Comparison of ENCODE assay signal across 8 mouse cellular contexts in the genomic region with DNA sequence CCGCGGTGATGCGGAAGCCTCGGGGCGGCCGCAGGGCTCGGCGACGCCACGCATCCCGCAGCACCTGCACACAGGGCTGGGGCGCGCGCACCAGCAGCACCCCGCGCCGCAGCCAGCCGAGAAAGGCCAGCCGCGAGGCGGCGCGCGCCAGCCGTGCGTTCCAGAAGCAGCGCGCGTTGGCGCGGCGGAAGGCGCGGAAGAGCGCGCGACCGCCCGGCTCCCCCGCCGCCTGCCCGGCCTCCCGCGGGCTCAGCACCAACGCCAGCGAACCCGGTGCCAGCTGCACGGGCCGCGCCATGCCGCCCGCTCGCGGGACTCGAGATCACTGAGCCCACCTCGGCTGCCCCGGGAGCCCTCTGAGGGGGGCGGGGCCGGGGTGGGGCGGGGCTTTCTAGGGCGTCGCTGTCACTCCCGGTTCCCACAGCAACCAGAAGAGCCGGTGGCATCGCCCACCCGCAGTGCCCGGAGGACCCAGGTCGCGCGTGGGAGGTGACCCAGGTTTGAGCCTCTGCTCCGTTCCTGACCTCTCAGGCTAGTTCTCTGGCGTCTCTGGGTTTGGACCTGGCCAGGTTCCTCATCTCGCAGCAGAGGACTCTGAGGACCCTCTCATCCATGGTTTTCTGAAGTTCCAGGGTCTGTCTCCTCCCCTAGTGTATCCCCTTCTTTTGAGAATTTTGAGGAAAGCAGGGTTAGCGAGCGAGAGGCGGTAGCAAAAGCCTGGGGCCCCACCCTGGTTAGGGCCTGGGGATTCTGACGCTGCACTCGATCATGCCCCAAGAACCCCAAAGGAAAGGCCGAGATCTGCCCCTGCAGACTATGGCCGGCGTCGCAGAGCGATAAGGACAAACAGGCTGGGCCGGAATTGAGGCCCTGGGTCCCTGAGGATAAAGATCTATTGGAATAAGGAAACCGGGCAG. TPM values are rescaled to one million over a fixed set of nuclear protein-coding genes. Genes with fewer than 3 reads are reported as not detected.
A peak's percentile ranks its signal among the peaks of the same experiment; 100 is the strongest.
DNase-seq lines count a peak whose midpoint lies in the region; ATAC-seq lines count a peak whose summit lies in the region.

Stox1 (minus strand) TSS at position 358 of the 917 bp plus-strand sequence.

- intact Hi-C loops in heart, postnatal 14 days (cut with DNase I) = no loop called here

- peak within 1 kb of the TSS; percentile 87 for H3K4me2 ChIP-seq in forebrain, embryonic 12.5 days
- peak within 1 kb of the TSS; percentile 77 for H3K4me2 ChIP-seq in liver, embryonic 16.5 days (ENCODE audit: low read depth, low read length)
- H3K4me2 ChIP-seq in neural tube, embryonic 14.5 days (ENCODE audit: low read depth, low read length) = peak within 1 kb of the TSS; percentile 78

- no peaks in the 10 kb centered on the region for H3K36me3 ChIP-seq in forebrain, embryonic 12.5 days (replicated peaks)
- no peaks in the 10 kb centered on the region for H3K36me3 ChIP-seq in liver, embryonic 16.5 days (ENCODE audit: control insufficient read depth, insufficient read depth)
- no peaks in the 10 kb centered on the region for H3K36me3 ChIP-seq in neural tube, embryonic 14.5 days (ENCODE audit: control insufficient read depth, insufficient read depth, low read length)

- peaks cover 22% of the 10 kb centered on the region for H3K4me1 ChIP-seq in forebrain, embryonic 12.5 days
- peaks cover 9% of the 10 kb centered on the region for H3K4me1 ChIP-seq in liver, embryonic 16.5 days (ENCODE audit: control insufficient read depth, low read depth, low read length)
- H3K4me1 ChIP-seq in neural tube, embryonic 14.5 days (ENCODE audit: control insufficient read depth, insufficient read depth, low read length) = 0 out of 2 replicates have a peak, but pooled peaks cover 3% of the 10 kb centered on the region

- no peaks in the 10 kb centered on the region for H3K9me3 ChIP-seq in forebrain, embryonic 12.5 days
- no peaks in the 10 kb centered on the region for H3K9me3 ChIP-seq in liver, embryonic 16.5 days (replicated peaks; ENCODE audit: control insufficient read depth, low read length)
- H3K9me3 ChIP-seq in neural tube, embryonic 14.5 days (ENCODE audit: control insufficient read depth, low read length) = no peaks in the 10 kb centered on the region

- ATAC-seq in forebrain, embryonic 12.5 days (ENCODE audit: low FRiP score) = peak; percentile 89
- ATAC-seq in liver, embryonic 16.5 days (ENCODE audit: low read depth) = peak; percentile 68
- ATAC-seq in neural tube, embryonic 14.5 days (ENCODE audit: low read depth) = peak; percentile 92

- H3K9ac ChIP-seq in forebrain, embryonic 12.5 days = peak within 1 kb of the TSS; percentile 70
- H3K9ac ChIP-seq in liver, embryonic 16.5 days (ENCODE audit: low read depth, low read length) = peak within 1 kb of the TSS; percentile 43
- H3K9ac ChIP-seq in neural tube, embryonic 14.5 days (replicated peaks; ENCODE audit: low read depth, low read length) = peak within 1 kb of the TSS; percentile 71

- peaks cover 33% of the 10 kb centered on the region for H3K27me3 ChIP-seq in forebrain, embryonic 12.5 days
- peaks cover 38% of the 10 kb centered on the region for H3K27me3 ChIP-seq in liver, embryonic 16.5 days (ENCODE audit: control insufficient read depth, insufficient read depth, low read depth, low read length)
- no peaks in the 10 kb centered on the region for H3K27me3 ChIP-seq in neural tube, embryonic 14.5 days (ENCODE audit: control insufficient read depth, insufficient read depth, low read length)

- H3K27ac ChIP-seq in forebrain, embryonic 12.5 days = no peak within 1 kb of the TSS
- no peak within 1 kb of the TSS for H3K27ac ChIP-seq in liver, embryonic 16.5 days (ENCODE audit: low read length)
- H3K27ac ChIP-seq in neural tube, embryonic 14.5 days (ENCODE audit: low read depth, low read length) = peak within 1 kb of the TSS; percentile 57; the same call in 1 of the 2 replicates

- 2% methylated on average over 80 of the region's 85 CpGs for WGBS in forebrain, embryonic 12.5 days
- WGBS in liver, embryonic 16.5 days (ENCODE audit: insufficient replicate concordance) = 2% methylated on average over 75 of the region's 85 CpGs
- WGBS in neural tube, embryonic 14.5 days = 2% methylated on average over 68 of the region's 85 CpGs

- peak; percentile 0 to 5 for DNase-seq in CD8-positive naive resting alpha-beta T cell, adult 2 months (ENCODE audit: low read depth in 2 of 2, low spot score in 2 of 2)
- DNase-seq in brain, embryonic 18.5 days (ENCODE audit: low read depth, low spot score) = peak; percentile 34
- DNase-seq in heart, postnatal 14 days = peak; percentile 72 to 73
- DNase-seq in layer of hippocampus, adult 11-12 months (ENCODE audit: low spot score) = peak; percentile 54
- DNase-seq in testis, postnatal 14 days (ENCODE audit: low spot score) = peak; percentile 61

- peak within 1 kb of the TSS; percentile 81 for H3K4me3 ChIP-seq in forebrain, embryonic 12.5 days (replicated peaks)
- H3K4me3 ChIP-seq in liver, embryonic 16.5 days (ENCODE audit: low read depth, low read length) = peak within 1 kb of the TSS; percentile 69
- peak within 1 kb of the TSS; percentile 75 for H3K4me3 ChIP-seq in neural tube, embryonic 14.5 days (ENCODE audit: low read depth, low read length)

RNA-seq across cellular contexts. Expression of gene Stox1, which starts in this region (rescaled TPM):
- polyA plus RNA-seq in forebrain, embryonic 12.5 days (2016; fragmentation: Nextera tagmentation; extraction: Ambion mirVana) = 3.9 and 5.0 TPM in 2 replicates
- 1 to 10 TPM; 1.2 to 1.5 TPM for total RNA-seq in heart, postnatal 14 days (2021)
- 0.11 and 0.19 TPM in 2 replicates for polyA plus RNA-seq in liver, embryonic 16.5 days (2015; fragmentation: Nextera tagmentation; extraction: Ambion mirVana)
- 2.8 and 4.6 TPM in 2 replicates for polyA plus RNA-seq in neural tube, embryonic 14.5 days (2014; fragmentation: Nextera tagmentation; extraction: Ambion mirVana)

Comparison
In these comparisons a context has a peak if more than half of its experiments do, and no peak if none do; other contexts are left out.
1. Peak in ATAC-seq, H3K4me3 ChIP-seq, H3K9ac ChIP-seq and H3K4me2 ChIP-seq in liver, embryonic 16.5 days; RNA of the gene not detected or under 1 TPM.
2. DNase-seq: peak in every context shown above with its lines; median percentile 72 in heart, postnatal 14 days; 61 in testis, postnatal 14 days; 54 in layer of hippocampus, adult 11-12 months; 34 in brain, embryonic 18.5 days; 2 in CD8-positive naive resting alpha-beta T cell, adult 2 months.